Mouse (Mus musculus): ENCODE results near the gene Etfrf1. TPM values are rescaled to one million over a fixed set of nuclear protein-coding genes. Genes with fewer than 3 reads are reported as not detected.
A peak's percentile ranks its signal among the peaks of the same experiment; 100 is the strongest.

The Etfrf1 gene
- polyA plus RNA-seq, 1 experiment, result 5.1 TPM

DNA sequence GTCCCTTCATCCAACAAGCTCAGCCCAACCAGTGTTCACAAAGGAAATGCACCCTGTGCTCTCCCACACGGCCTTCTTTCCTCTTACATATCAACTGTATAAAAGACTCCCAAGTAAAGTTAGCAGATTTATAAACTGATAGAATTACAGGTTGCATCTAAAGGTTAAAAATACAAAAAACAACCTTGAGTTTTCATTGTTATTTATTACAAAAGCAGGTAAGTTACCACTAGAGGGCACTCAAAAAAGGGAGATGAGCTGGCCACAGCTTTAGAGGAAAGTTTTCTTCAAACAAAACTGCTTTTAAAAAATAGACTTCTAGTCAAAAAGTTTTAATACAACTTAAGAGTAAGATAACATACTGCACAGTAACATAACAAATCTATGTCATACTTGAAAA is 31.6 kb downstream of the Etfrf1 start:
- peaks cover 41% of the 10 kb centered on the region for H3K36me3 ChIP-seq (ENCODE audit: control insufficient read depth, insufficient read depth, low read length)
- H3K4me1 ChIP-seq (replicated peaks; ENCODE audit: control insufficient read depth, insufficient read depth, low read length), result no peaks in the 10 kb centered on the region
- TF ChIP-seq CTCF (IDR thresholded peaks at IDR 0.05; ENCODE audit: borderline replicate concordance, control insufficient read depth, extremely low read depth, insufficient read depth, low read length, poor library complexity), result no peak
- TF ChIP-seq POLR2A (IDR thresholded peaks at IDR 0.05; ENCODE audit: control insufficient read depth, extremely low read depth, insufficient read depth, low read length, poor library complexity), result no peak
- no peaks in the 10 kb centered on the region for H3K27me3 ChIP-seq (ENCODE audit: control insufficient read depth, insufficient read depth, low read length)
- DNase-seq, result no peak
- 17% methylated on average over 1 of the region's 1 CpGs for WGBS
- no peak overlapping the region for H3K4me3 ChIP-seq (ENCODE audit: control insufficient read depth, insufficient read depth, low read length)
- H3K27ac ChIP-seq (ENCODE audit: control insufficient read depth, insufficient read depth, low read length), result no peak overlapping the region

DNA sequence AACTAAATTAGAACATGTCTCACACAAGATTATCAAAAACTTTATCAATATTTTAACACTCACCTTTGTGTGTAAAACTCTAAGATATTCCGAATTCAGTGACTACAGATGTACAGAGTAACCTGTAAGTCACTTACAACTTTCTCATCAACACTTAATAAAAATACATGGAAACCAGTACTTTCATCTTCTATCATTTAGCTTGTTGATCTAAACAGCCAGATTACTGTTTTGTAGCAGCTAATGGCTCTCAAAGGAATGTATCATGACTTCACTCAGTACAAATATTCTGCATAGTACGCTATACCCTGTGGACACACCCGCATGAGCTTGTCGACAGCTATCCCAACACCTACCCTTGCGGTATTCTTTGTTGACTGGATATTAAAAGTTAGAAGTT is 35.9 kb downstream of the Etfrf1 start:
- 95% methylated on average over 5 of the region's 5 CpGs for WGBS
- no peak for TF ChIP-seq POLR2A (IDR thresholded peaks at IDR 0.05; ENCODE audit: control insufficient read depth, extremely low read depth, insufficient read depth, low read length, poor library complexity)
- TF ChIP-seq CTCF (IDR thresholded peaks at IDR 0.05; ENCODE audit: borderline replicate concordance, control insufficient read depth, extremely low read depth, insufficient read depth, low read length, poor library complexity), result no peak
- peaks cover 15% of the 10 kb centered on the region for H3K36me3 ChIP-seq (ENCODE audit: control insufficient read depth, insufficient read depth, low read length)

DNA sequence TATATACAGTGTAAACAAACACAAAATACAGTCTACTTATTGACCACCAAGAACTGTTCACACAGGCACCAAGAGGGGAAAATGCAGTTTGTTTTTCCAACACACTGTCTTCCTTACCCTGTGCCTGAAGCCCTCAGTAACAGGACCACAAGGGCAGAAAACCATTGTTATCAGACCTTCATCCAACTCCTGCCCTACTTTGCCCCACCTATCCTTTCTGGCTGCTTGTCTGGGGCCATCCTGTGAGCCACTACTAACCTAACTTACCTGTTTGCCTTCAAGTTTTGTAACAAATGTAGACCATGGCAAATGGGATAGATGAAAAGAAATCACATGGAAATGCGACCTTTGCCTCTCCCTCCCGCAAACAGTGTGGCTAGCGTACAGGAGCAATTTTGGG is 37.0 kb downstream of the Etfrf1 start:
- Histone ChIP-seq H3K36me3 (ENCODE audit: control insufficient read depth, insufficient read depth, low read length) (peaks cover 15% of the 10 kb centered on the region), H3K27me3 (ENCODE audit: control insufficient read depth, insufficient read depth, low read length) (no peaks in the 10 kb centered on the region), H3K4me3 (ENCODE audit: control insufficient read depth, insufficient read depth, low read length) (no peak overlapping the region), H3K27ac (ENCODE audit: control insufficient read depth, insufficient read depth, low read length) (no peak overlapping the region), H3K4me1 (replicated peaks; ENCODE audit: control insufficient read depth, insufficient read depth, low read length) (peaks cover 11% of the 10 kb centered on the region)
- 88% methylated on average over 3 of the region's 3 CpGs for WGBS
- DNase-seq, result no peak
- TF ChIP-seq CTCF (IDR thresholded peaks at IDR 0.05; ENCODE audit: borderline replicate concordance, control insufficient read depth, extremely low read depth, insufficient read depth, low read length, poor library complexity), result no peak
- TF ChIP-seq POLR2A (IDR thresholded peaks at IDR 0.05; ENCODE audit: control insufficient read depth, extremely low read depth, insufficient read depth, low read length, poor library complexity), result no peak

More for the DNA sequence above, 35.9 kb downstream of the Etfrf1 start:
- DNase-seq, result no peak
- no peak overlapping the region for H3K4me3 ChIP-seq (ENCODE audit: control insufficient read depth, insufficient read depth, low read length)
- peaks cover 11% of the 10 kb centered on the region for H3K4me1 ChIP-seq (replicated peaks; ENCODE audit: control insufficient read depth, insufficient read depth, low read length)
- H3K27ac ChIP-seq (ENCODE audit: control insufficient read depth, insufficient read depth, low read length), result no peak overlapping the region
- H3K27me3 ChIP-seq (ENCODE audit: control insufficient read depth, insufficient read depth, low read length), result no peaks in the 10 kb centered on the region

DNA sequence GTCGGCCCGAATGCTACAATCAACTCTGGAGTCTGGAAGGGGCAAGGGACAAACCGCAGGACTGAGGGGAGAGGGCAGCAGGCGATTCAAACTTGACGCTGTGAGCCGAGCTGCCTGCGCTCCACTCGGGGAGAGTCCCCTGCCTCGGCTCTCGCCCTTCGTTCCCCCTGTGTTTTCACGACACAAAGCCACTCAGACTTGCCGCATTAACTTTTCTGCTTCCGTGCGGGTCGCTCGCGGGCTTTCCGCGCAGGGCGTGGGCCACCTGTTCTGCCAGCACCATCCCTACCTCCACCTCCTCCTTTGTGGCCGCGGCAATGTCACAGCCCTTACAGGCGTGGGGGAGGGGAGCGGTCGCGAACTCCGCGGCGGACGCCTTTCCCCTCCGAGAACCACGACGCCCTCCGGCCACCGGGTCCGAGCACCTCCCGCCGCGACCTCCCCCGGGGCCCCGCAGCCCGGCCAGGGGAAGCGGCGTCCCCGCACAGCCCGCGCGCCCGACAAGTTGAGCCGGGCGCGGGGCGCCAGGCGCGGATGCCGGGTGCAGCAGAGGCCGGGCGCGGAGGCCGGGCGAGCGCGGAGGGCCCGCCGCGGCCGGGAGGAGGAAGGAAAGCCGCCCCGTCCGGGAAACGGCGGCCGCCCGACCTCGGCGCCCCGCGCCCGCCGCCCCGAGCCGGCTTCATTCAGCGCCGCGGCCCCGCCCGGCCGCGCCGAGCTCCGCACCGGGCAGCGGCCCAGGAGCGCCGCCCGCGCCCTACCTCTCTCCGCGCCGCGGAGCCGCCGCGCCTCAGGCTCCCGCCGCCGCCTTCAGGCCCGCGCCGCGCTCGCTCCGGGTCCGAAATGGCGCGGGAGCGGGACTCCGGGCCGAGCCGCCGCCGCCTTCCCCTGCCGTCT is 38.6 kb downstream of the Etfrf1 start:
- 3% methylated on average over 112 of the region's 124 CpGs for WGBS
- Histone ChIP-seq H3K27ac (ENCODE audit: control insufficient read depth, insufficient read depth, low read length) (peak overlapping the region; percentile 62), H3K27me3 (ENCODE audit: control insufficient read depth, insufficient read depth, low read length) (no peaks in the 10 kb centered on the region), H3K4me3 (ENCODE audit: control insufficient read depth, insufficient read depth, low read length) (peak overlapping the region; percentile 99), H3K36me3 (ENCODE audit: control insufficient read depth, insufficient read depth, low read length) (peaks cover 5% of the 10 kb centered on the region), H3K4me1 (replicated peaks; ENCODE audit: control insufficient read depth, insufficient read depth, low read length) (peaks cover 11% of the 10 kb centered on the region)
- peak; percentile 71 for DNase-seq
- TF ChIP-seq POLR2A (IDR thresholded peaks at IDR 0.05; ENCODE audit: control insufficient read depth, extremely low read depth, insufficient read depth, low read length, poor library complexity), result peak; percentile 62
- TF ChIP-seq CTCF (IDR thresholded peaks at IDR 0.05; ENCODE audit: borderline replicate concordance, control insufficient read depth, extremely low read depth, insufficient read depth, low read length, poor library complexity), result 0 out of 2 replicates have a peak, but pooled peaks have one; percentile 10

DNA sequence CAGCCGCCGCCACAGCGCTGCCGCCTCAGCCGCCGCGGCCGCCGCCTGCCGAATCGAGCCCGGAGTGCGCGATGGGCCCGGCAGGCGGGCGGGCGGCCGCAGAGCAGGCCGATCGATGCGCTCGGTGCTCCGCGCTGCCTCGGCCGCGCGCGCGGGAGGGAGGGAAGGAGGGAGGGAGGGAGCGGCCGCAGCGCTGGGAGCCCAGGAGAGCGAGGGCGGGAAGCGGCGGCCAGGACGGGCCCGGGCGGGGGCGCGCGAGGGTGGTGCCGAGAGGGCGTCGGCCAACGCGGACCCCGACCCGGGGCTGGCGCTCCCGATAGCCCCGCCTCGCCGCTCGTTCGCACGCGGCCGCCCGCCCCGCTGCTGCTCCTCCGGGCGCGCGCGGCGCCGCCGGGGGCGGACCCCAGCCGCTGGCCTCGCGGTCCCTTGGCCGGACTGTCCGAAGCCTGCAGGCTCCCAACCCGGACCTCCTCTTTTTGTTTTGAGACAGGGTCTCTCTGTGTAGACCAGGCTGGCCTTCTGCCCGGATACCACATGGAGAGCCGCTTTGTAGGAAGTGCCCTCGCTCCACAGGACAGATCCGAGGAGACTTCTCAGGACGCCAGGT is 39.4 kb downstream of the Etfrf1 start, which contains the start of gene Kras:
Gene Kras (minus strand): TSS at position 55 of the 607 bp plus-strand sequence.
- TF ChIP-seq POLR2A (IDR thresholded peaks at IDR 0.05; ENCODE audit: control insufficient read depth, extremely low read depth, insufficient read depth, low read length, poor library complexity), result peak; percentile 62; the same call in 1 of the 2 replicates
- 0 out of 2 replicates have a peak, but pooled peaks have one; percentile 33 for TF ChIP-seq CTCF (IDR thresholded peaks at IDR 0.05; ENCODE audit: borderline replicate concordance, control insufficient read depth, extremely low read depth, insufficient read depth, low read length, poor library complexity)
- Histone ChIP-seq H3K4me1 (replicated peaks; ENCODE audit: control insufficient read depth, insufficient read depth, low read length) (peaks cover 11% of the 10 kb centered on the region), H3K27ac (ENCODE audit: control insufficient read depth, insufficient read depth, low read length) (peak within 1 kb of the TSS; percentile 62), H3K36me3 (ENCODE audit: control insufficient read depth, insufficient read depth, low read length) (no peaks in the 10 kb centered on the region; the same call in 1 of the 2 replicates), H3K4me3 (ENCODE audit: control insufficient read depth, insufficient read depth, low read length) (peak within 1 kb of the TSS; percentile 99), H3K27me3 (ENCODE audit: control insufficient read depth, insufficient read depth, low read length) (no peaks in the 10 kb centered on the region)
- DNase-seq, result peak; percentile 91
- WGBS, result under 1% methylated on average over 80 of the region's 83 CpGs

DNA sequence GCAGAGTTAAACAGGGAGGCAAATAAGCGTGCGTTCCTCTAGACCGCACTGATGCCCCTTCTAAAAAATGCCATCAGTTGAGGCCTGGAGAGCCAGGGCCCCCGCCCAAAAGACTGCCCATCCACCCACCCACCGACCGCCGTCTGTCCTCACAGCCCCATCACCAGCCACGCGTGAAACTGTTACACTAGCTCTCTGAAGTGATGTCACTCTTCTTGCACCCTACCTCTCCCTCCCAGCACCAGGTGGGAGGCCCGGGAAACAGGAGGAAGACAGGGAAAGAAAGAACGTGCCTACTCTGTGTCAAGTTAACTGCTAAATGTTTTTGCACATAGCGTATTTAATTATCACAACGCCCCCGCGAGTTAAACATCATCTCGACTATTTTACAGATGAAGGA is 39.9 kb downstream of the Etfrf1 start:
- Histone ChIP-seq H3K27ac (ENCODE audit: control insufficient read depth, insufficient read depth, low read length) (no peak overlapping the region), H3K4me1 (replicated peaks; ENCODE audit: control insufficient read depth, insufficient read depth, low read length) (peaks cover 11% of the 10 kb centered on the region), H3K27me3 (ENCODE audit: control insufficient read depth, insufficient read depth, low read length) (no peaks in the 10 kb centered on the region), H3K4me3 (ENCODE audit: control insufficient read depth, insufficient read depth, low read length) (peak overlapping the region; percentile 99), H3K36me3 (ENCODE audit: control insufficient read depth, insufficient read depth, low read length) (no peaks in the 10 kb centered on the region; the same call in 1 of the 2 replicates)
- TF ChIP-seq POLR2A (IDR thresholded peaks at IDR 0.05; ENCODE audit: control insufficient read depth, extremely low read depth, insufficient read depth, low read length, poor library complexity), result no peak
- no peak for TF ChIP-seq CTCF (IDR thresholded peaks at IDR 0.05; ENCODE audit: borderline replicate concordance, control insufficient read depth, extremely low read depth, insufficient read depth, low read length, poor library complexity)
- WGBS, result 43% methylated on average over 16 of the region's 16 CpGs
- no peak for DNase-seq
